Mouse (Mus musculus) midbrain, embryonic 10.5 days (tissue): ENCODE results near the gene Tiam1. TPM values are rescaled to one million over a fixed set of nuclear protein-coding genes. Genes with fewer than 3 reads are reported as not detected.

ENCODE experiments used
- DNase-seq: peaks from one replicate; pipeline ENCODE4 v3.0.0-alpha.2; 2017; ENCODE audit warnings: low spot score
- H3K27ac ChIP-seq: fragments of 300-500 bp; sonication (generic); replicated peaks from 2 replicates; pipeline ENCODE4 v1.5.1; 2016; ENCODE audit warnings: mild to moderate bottlenecking
- H3K27me3 ChIP-seq: fragments of 300-500 bp; sonication (generic); 2 replicates; pipeline ENCODE4 v1.6.1; 2016; ENCODE audit warnings: low read depth, mild to moderate bottlenecking; ENCODE audit not compliant: poor library complexity, severe bottlenecking
- H3K36me3 ChIP-seq: fragments of 300-500 bp; sonication (generic); 2 replicates; pipeline ENCODE4 v1.6.1; 2016; ENCODE audit warnings: mild to moderate bottlenecking, moderate library complexity
- H3K4me1 ChIP-seq: fragments of 300-500 bp; sonication (generic); 2 replicates; pipeline ENCODE4 v1.6.1; 2016
- H3K4me3 ChIP-seq: fragments of 300-500 bp; sonication (generic); 2 replicates; pipeline ENCODE4 v1.5.1; 2016; ENCODE audit warnings: mild to moderate bottlenecking, moderate library complexity
- H3K9me3 ChIP-seq: fragments of 300-500 bp; sonication (generic); replicated peaks from 2 replicates; pipeline ENCODE4 v1.6.1; 2016; ENCODE audit warnings: mild to moderate bottlenecking
- WGBS: fragments of 180-500 bp; shearing (Covaris S2); methylation state at CpG from one replicate; pipeline ENCODE4 v1.1.7; 2016; 5-methylcytosine and 5-hydroxymethylcytosine counted together
- polyA plus RNA-seq: library from polyadenylated mRNA; unstranded; fragments of >200 nt; fragmentation: Nextera tagmentation; extraction: Ambion mirVana; gene quantifications from 2 replicates; pipeline ENCODE4 v1.2.1, GENCODE M21; 2016

The Tiam1 gene
- polyA plus RNA-seq, 1 experiment from 2014 or later = 13.8 TPM

- no peak for DNase-seq
- H3K4me1 ChIP-seq = peaks cover 27% of the 10 kb centered on the region; the same call in 1 of the 2 replicates
- H3K27me3 ChIP-seq = no peaks in the 10 kb centered on the region
- 0 out of 2 replicates have a peak overlapping the region, but pooled peaks have one; percentile 35 for H3K27ac ChIP-seq
- H3K36me3 ChIP-seq = no peaks in the 10 kb centered on the region
- H3K9me3 ChIP-seq = no peaks in the 10 kb centered on the region
- 91% methylated on average over 14 of the region's 14 CpGs for WGBS
- H3K4me3 ChIP-seq = no peak overlapping the region
These were observed 219.2 kb downstream of the Tiam1 start for GRCm38 (mm10) chr16:89924249-89924890.

DNA sequence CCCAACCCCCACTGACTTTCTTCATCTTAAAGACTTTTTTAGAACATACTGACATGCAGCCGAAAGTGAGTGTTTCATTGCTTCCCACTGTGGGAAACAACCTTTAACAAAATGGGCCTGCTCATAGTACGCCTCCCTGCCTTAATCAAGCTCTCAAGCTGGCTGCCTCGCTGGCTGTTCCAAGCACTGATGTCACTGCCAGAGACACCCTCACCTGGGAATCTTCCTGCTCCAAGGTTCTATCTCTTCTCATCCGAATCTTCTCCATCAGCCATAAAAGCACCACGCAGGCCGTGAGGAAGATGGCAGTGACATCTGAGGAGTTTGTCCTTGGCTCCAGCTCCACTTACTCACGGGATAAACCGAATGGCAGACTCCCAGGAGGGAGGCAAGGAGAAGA lies 220.3 kb downstream of the Tiam1 start:
- 89% methylated on average over 8 of the region's 8 CpGs for WGBS
- Histone ChIP-seq H3K36me3 (no peaks in the 10 kb centered on the region), H3K9me3 (no peaks in the 10 kb centered on the region), H3K4me3 (no peak overlapping the region), H3K27ac (no peak overlapping the region), H3K4me1 (peaks cover 31% of the 10 kb centered on the region), H3K27me3 (no peaks in the 10 kb centered on the region)
- no peak for DNase-seq

- H3K36me3 ChIP-seq = no peaks in the 10 kb centered on the region
- no peaks in the 10 kb centered on the region for H3K9me3 ChIP-seq
- H3K27me3 ChIP-seq = no peaks in the 10 kb centered on the region
- H3K27ac ChIP-seq = no peak overlapping the region
- DNase-seq = no peak
- WGBS = 90% methylated on average over 8 of the region's 8 CpGs
- peaks cover 31% of the 10 kb centered on the region for H3K4me1 ChIP-seq
- H3K4me3 ChIP-seq = no peak overlapping the region
These were observed 221.1 kb downstream of the Tiam1 start for GRCm38 (mm10) chr16:89922458-89922857.

- no peak overlapping the region for H3K4me3 ChIP-seq
- no peaks in the 10 kb centered on the region for H3K9me3 ChIP-seq
- 91% methylated on average over 14 of the region's 14 CpGs for WGBS
- H3K27ac ChIP-seq = no peak overlapping the region
- H3K27me3 ChIP-seq = no peaks in the 10 kb centered on the region
- peaks cover 31% of the 10 kb centered on the region for H3K4me1 ChIP-seq
- H3K36me3 ChIP-seq = no peaks in the 10 kb centered on the region
- DNase-seq = no peak
These were observed 222.2 kb downstream of the Tiam1 start for GRCm38 (mm10) chr16:89921370-89921769.

GRCm38 (mm10) chr16:89920417-89920816 lies 223.2 kb downstream of the Tiam1 start:
- WGBS = 73% methylated on average over 8 of the region's 8 CpGs
- Histone ChIP-seq H3K36me3 (no peaks in the 10 kb centered on the region), H3K9me3 (no peaks in the 10 kb centered on the region), H3K4me3 (no peak overlapping the region), H3K27ac (no peak overlapping the region), H3K4me1 (peaks cover 31% of the 10 kb centered on the region), H3K27me3 (no peaks in the 10 kb centered on the region)
- DNase-seq = no peak

DNA sequence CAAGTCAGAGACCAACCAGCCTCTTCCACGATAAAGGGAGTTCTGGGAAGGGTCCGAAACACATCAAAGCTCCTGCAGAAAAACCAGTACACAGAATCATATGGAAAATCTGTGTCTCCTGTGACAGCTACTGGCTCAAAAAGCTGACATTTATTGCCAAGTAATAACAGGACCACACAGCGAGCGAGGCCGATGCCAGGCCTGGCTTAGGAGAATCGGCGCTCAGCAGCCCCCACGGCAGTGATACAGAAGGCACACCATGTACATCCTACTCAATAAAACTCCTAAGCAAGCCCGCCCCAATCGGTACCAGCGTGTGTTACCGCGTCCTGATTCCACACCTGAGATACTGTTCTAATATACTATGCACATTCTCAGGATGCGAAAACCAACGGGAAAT lies 226.2 kb downstream of the Tiam1 start:
- H3K4me3 ChIP-seq = no peak overlapping the region
- H3K27ac ChIP-seq = no peak overlapping the region
- no peaks in the 10 kb centered on the region for H3K36me3 ChIP-seq
- H3K9me3 ChIP-seq = no peaks in the 10 kb centered on the region
- H3K27me3 ChIP-seq = no peaks in the 10 kb centered on the region
- 97% methylated on average over 15 of the region's 15 CpGs for WGBS
- DNase-seq = no peak
- peaks cover 36% of the 10 kb centered on the region for H3K4me1 ChIP-seq

GRCm38 (mm10) chr16:89914946-89915345 lies 228.6 kb downstream of the Tiam1 start:
- no peaks in the 10 kb centered on the region for H3K27me3 ChIP-seq
- DNase-seq = no peak
- 96% methylated on average over 4 of the region's 4 CpGs for WGBS
- no peaks in the 10 kb centered on the region for H3K9me3 ChIP-seq
- H3K36me3 ChIP-seq = no peaks in the 10 kb centered on the region
- H3K27ac ChIP-seq = no peak overlapping the region
- no peak overlapping the region for H3K4me3 ChIP-seq
- peaks cover 21% of the 10 kb centered on the region for H3K4me1 ChIP-seq

DNA sequence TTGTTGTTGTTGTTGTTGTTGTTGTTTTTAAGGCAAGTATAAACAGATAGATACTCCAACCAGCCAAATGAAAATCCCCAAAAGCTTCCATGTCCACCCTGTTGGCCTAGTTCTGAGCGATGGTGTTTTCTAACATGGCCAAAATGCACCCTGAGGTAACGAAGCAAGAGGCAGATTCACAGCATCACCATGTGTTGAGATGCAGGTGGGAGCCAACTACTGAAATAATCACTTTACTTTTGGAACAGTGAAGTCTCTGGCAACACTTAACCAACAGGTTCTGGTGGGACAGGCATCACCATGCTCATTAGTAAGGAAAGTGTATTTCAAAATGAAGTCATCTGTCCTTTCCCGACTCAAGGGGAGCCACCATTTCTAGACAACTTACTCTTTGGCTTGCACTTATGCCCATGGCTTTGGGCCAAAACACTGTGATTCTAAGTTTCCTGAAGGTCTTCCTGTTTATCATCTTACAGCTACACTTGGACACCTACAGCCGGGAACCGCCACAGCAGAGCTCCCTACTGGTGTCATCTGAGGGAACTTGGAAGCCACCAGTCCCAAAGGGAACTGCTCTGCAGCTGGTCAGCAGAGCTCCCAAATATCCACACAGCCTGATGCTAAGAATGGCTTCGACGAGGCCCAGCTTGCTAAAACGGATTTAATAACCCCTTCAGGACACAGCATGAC lies 230.7 kb downstream of the Tiam1 start:
- H3K4me3 ChIP-seq = no peak overlapping the region
- peaks cover 29% of the 10 kb centered on the region for H3K4me1 ChIP-seq
- no peaks in the 10 kb centered on the region for H3K27me3 ChIP-seq
- H3K36me3 ChIP-seq = no peaks in the 10 kb centered on the region
- no peak for DNase-seq
- no peaks in the 10 kb centered on the region for H3K9me3 ChIP-seq
- WGBS = 82% methylated on average over 8 of the region's 8 CpGs
- H3K27ac ChIP-seq = no peak overlapping the region

GRCm38 (mm10) chr16:89909393-89910068 lies 234.0 kb downstream of the Tiam1 start:
- H3K27me3 ChIP-seq = no peaks in the 10 kb centered on the region
- H3K4me3 ChIP-seq = no peak overlapping the region
- H3K9me3 ChIP-seq = no peaks in the 10 kb centered on the region
- peaks cover 38% of the 10 kb centered on the region for H3K4me1 ChIP-seq
- 84% methylated on average over 26 of the region's 26 CpGs for WGBS
- no peaks in the 10 kb centered on the region for H3K36me3 ChIP-seq
- DNase-seq = no peak
- no peak overlapping the region for H3K27ac ChIP-seq

GRCm38 (mm10) chr16:89907651-89908050 lies 235.9 kb downstream of the Tiam1 start:
- no peaks in the 10 kb centered on the region for H3K27me3 ChIP-seq
- H3K4me1 ChIP-seq = peaks cover 22% of the 10 kb centered on the region
- H3K36me3 ChIP-seq = no peaks in the 10 kb centered on the region
- WGBS = 81% methylated on average over 9 of the region's 9 CpGs
- DNase-seq = no peak
- no peaks in the 10 kb centered on the region for H3K9me3 ChIP-seq
- no peak overlapping the region for H3K4me3 ChIP-seq
- no peak overlapping the region for H3K27ac ChIP-seq

- Histone ChIP-seq H3K4me1 (peaks cover 22% of the 10 kb centered on the region), H3K27me3 (no peaks in the 10 kb centered on the region), H3K9me3 (no peaks in the 10 kb centered on the region), H3K4me3 (no peak overlapping the region), H3K36me3 (no peaks in the 10 kb centered on the region), H3K27ac (no peak overlapping the region)
- 88% methylated on average over 7 of the region's 7 CpGs for WGBS
- no peak for DNase-seq
These were observed 236.7 kb downstream of the Tiam1 start for GRCm38 (mm10) chr16:89906909-89907308.

GRCm38 (mm10) chr16:89905730-89906305 lies 237.8 kb downstream of the Tiam1 start:
- Histone ChIP-seq H3K27ac (no peak overlapping the region), H3K4me3 (no peak overlapping the region), H3K9me3 (no peaks in the 10 kb centered on the region), H3K36me3 (no peaks in the 10 kb centered on the region), H3K27me3 (no peaks in the 10 kb centered on the region), H3K4me1 (peaks cover 22% of the 10 kb centered on the region)
- 94% methylated on average over 1 of the region's 1 CpGs for WGBS
- DNase-seq = no peak

DNA sequence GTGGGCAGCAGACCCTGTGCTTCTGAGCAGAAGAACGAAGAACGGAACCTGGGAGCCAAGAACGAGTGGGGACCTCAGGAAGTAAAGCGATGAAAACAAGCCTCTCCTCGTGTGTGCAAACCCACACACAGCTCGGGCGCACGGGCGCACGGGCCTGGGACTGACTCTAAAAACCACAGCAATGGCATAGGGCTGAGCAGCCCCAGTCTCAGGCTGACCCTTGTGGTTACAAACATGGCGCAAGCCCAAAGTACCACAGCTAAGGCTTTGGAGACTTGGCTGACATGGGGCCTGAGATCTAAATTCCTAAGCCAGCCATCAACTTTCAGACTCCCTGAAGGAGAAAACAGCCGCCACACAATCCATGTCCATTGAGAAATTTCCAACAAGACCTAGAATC lies 239.4 kb downstream of the Tiam1 start:
- no peaks in the 10 kb centered on the region for H3K27me3 ChIP-seq
- DNase-seq = no peak
- H3K27ac ChIP-seq = no peak overlapping the region
- H3K4me3 ChIP-seq = no peak overlapping the region
- WGBS = 95% methylated on average over 12 of the region's 12 CpGs
- H3K4me1 ChIP-seq = peaks cover 20% of the 10 kb centered on the region
- no peaks in the 10 kb centered on the region for H3K9me3 ChIP-seq
- H3K36me3 ChIP-seq = no peaks in the 10 kb centered on the region
